Mouse (Mus musculus) spleen, adult 2 months (tissue): ENCODE data around the gene Tmem82. TPM values are rescaled to one million over a fixed set of nuclear protein-coding genes. Genes with fewer than 3 reads are reported as not detected.

Experiments used
- DNase-seq, 2 experiments: peaks; one replicate each; pipeline versions ENCODE4 v3.0.0 to v3.0.0-alpha.2; 2012 to 2021; ENCODE audit warnings: low spot score in 2 of 2, low read depth in 1 of 2
- H3K27ac ChIP-seq: fragments of 200-500 bp; 2 replicates; pipeline ENCODE4 v1.5.1; 2012; ENCODE audit warnings: low read length, inconsistent platforms; ENCODE audit not compliant: insufficient read depth
- H3K27me3 ChIP-seq: fragments of 200-500 bp; 2 replicates; pipeline ENCODE4 v1.6.1; 2012; ENCODE audit warnings: mild to moderate bottlenecking, moderate library complexity, low read length, inconsistent platforms; ENCODE audit not compliant: control insufficient read depth, insufficient read depth
- H3K36me3 ChIP-seq: fragments of 200-500 bp; 2 replicates; pipeline ENCODE4 v1.6.1; 2012; ENCODE audit warnings: mild to moderate bottlenecking, low read length, inconsistent platforms; ENCODE audit not compliant: control insufficient read depth, insufficient read depth
- H3K4me1 ChIP-seq: fragments of 200-500 bp; 2 replicates; pipeline ENCODE4 v1.6.1; 2011; ENCODE audit warnings: inconsistent platforms; ENCODE audit not compliant: control insufficient read depth, insufficient read depth, insufficient read length
- H3K4me3 ChIP-seq: fragments of 200-500 bp; 2 replicates; pipeline ENCODE4 v1.5.1; 2011; ENCODE audit warnings: mild to moderate bottlenecking, inconsistent platforms; ENCODE audit not compliant: insufficient read depth, insufficient read length; ENCODE audit errors: extremely low read depth
- CTCF ChIP-seq: fragments of 200-500 bp; IDR thresholded peaks from 2 replicates; pipeline ENCODE4 v1.5.1; 2011; ENCODE audit warnings: mild to moderate bottlenecking, inconsistent platforms; ENCODE audit not compliant: insufficient read depth, insufficient read length, insufficient replicate concordance; ENCODE audit errors: extremely low read depth
- POLR2A ChIP-seq: fragments of 200-500 bp; IDR thresholded peaks from 2 replicates; pipeline ENCODE4 v1.6.1; 2011; ENCODE audit warnings: low read depth, low read length, inconsistent platforms
- WGBS: fragments of 180-500 bp; shearing (Covaris S2); methylation state at CpG from one replicate; pipeline ENCODE4 v1.1.7; 2018; 5-methylcytosine and 5-hydroxymethylcytosine counted together
- polyA plus RNA-seq: library from polyadenylated mRNA; depleted of rRNA; stranded (reverse); fragments of >200 nt; gene quantifications from 2 replicates; pipeline ENCODE4 v1.2.3, GENCODE M21; 2012

Tmem82 gene
- polyA plus RNA-seq, 1 experiment = 0.56 TPM

DNA sequence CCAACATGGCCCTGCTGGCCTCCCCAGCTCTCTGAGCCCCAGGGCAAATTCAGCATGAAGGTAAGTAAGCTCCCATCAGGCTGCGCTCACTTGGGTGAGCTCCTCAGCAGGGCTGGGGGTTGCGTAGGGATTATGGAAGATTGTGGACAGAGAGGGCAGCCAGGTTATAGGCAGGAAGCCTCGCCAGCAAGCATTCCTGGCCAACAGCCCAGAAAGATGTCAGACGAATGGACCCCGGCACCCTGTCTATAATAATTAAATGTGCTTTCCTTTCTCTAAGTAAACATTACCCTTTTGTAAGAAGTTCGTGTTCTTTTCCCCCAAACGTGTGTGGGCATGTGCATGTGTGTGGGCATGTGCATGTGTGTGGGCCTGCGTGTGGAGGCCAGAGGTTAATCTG lies 13.9 kb downstream of the Tmem82 start:
- H3K4me3 ChIP-seq = no peak overlapping the region
- no peak for DNase-seq
- no peaks in the 10 kb centered on the region; the same call in 1 of the 2 replicates for H3K4me1 ChIP-seq
- no peak overlapping the region for H3K27ac ChIP-seq
- TF ChIP-seq POLR2A (no peak), CTCF (no peak)
- no peaks in the 10 kb centered on the region for H3K36me3 ChIP-seq
- WGBS = 84% methylated on average over 8 of the region's 8 CpGs
- H3K27me3 ChIP-seq = peaks cover 4% of the 10 kb centered on the region

DNA sequence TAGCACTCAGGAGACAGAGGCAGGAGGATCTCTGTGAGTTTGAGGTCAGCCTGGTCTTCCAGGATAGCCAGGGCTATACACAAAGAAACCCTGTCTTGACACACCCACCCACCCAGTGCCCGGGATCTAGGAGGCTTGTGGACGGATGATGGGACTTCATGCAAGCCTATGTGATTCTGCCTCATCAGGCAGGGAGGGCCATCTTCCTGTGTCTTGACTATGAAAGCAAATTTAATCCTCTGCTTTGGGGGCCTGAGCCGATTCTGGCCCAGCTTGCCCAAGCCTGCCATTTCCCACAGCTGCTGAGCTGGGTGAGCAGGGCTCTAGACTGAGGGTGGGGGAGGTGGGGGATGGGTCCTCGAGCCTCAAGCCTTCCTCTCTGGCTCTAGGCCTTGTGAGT lies 14.5 kb downstream of the Tmem82 start:
- Histone ChIP-seq H3K36me3 (no peaks in the 10 kb centered on the region), H3K27ac (no peak overlapping the region), H3K27me3 (peaks cover 10% of the 10 kb centered on the region), H3K4me3 (no peak overlapping the region), H3K4me1 (no peaks in the 10 kb centered on the region; the same call in 1 of the 2 replicates)
- 85% methylated on average over 4 of the region's 4 CpGs for WGBS
- TF ChIP-seq CTCF = no peak
- TF ChIP-seq POLR2A = no peak
- DNase-seq = no peak

DNA sequence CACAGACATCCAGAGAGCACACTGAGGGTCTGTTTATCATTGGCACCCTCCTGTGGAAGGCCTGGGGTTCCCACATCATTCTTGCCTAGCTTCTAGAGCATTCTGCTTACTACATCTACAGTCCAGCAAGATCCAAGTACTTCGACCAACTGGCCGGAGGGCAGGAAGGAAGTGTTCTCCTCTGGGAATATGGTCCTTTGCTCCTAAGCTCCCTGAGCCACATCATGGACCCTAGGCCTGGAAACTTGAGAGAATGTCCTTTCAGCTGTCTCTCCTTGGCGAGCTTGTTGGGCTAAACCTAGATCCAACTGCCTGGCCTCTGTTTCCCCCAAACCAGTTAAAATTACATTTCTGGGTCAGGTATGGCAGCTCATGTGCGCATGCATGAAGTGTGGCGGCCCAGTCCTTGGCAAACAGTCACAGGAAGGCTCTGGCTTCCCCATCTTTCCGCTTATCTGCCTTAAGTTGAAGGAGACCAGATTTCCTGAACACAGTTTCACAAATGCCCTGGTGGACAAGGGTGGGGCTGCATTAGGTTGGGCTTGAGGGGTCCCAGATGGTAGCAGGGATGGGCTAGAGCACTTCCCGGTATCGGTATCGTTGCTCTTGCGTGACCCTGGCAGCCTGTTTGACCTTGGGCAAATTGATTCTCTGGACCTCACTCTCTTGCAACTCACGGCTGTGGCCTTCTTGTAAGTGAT lies 15.8 kb downstream of the Tmem82 start:
- H3K4me1 ChIP-seq = no peaks in the 10 kb centered on the region; the same call in 1 of the 2 replicates
- peaks cover 18% of the 10 kb centered on the region for H3K27me3 ChIP-seq
- TF ChIP-seq CTCF (no peak), POLR2A (no peak)
- 74% methylated on average over 11 of the region's 11 CpGs for WGBS
- DNase-seq = no peak
- no peak overlapping the region for H3K4me3 ChIP-seq
- no peak overlapping the region for H3K27ac ChIP-seq
- no peaks in the 10 kb centered on the region for H3K36me3 ChIP-seq

DNA sequence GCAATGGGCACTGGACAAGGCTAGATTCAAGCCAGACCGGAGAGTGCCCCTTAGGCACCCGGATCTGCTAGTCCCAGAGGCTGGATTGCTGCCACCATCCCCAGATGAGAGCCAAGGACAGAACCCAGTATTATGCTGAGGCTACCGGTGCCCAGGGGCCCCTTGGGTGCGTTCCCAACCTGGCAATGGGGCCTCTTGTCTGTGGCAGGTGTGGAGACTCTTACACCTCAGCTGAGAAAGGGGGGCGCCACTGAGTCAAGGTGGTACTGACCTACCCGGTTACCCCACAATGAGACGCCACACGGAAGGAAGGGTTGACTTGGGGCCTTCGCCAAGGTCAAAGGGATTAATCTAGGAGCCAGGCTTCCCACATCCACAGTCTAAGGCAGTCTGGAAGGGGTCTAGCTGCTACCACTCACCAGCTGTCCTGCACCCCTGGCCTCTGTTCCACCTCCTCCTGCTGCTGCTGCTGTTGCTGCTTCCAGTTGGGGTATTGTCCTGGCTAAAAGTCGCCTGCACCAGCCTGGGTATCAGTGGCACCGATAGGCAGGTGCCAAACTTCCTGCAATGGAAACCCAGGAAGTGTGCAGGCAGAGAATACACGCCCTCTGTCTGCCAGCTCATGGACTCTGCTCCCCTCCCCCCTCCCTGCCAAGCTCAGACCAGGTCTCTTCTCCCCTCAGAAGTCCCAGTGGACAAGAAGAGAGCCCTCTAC lies 17.1 kb downstream of the Tmem82 start:
- Histone ChIP-seq H3K4me1 (no peaks in the 10 kb centered on the region; the same call in 1 of the 2 replicates), H3K27ac (no peak overlapping the region), H3K4me3 (no peak overlapping the region), H3K27me3 (peaks cover 18% of the 10 kb centered on the region), H3K36me3 (no peaks in the 10 kb centered on the region)
- no peak for TF ChIP-seq POLR2A
- no peak for DNase-seq
- 73% methylated on average over 12 of the region's 12 CpGs for WGBS

DNA sequence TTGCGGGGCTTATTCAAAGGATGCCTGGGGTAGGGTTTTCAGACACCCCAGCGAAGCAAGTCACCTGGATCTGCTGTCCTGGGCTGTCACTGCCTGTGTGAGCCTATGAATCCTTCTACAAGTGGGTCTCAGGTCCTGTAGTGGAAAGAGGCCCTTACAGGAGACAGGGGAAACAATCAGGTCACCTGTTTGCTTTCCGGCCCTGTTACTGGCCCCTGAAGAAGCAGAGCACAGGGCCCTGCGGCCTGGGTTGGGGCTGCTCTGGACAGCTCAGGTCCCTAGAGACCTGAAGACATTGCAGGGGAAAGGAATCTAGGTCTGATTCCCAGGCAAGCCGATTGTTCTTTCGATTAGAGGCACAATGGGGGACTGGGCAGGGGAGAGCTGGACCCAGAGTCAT lies 18.1 kb downstream of the Tmem82 start:
- Histone ChIP-seq H3K27ac (no peak overlapping the region), H3K27me3 (peaks cover 18% of the 10 kb centered on the region), H3K4me1 (no peaks in the 10 kb centered on the region; the same call in 1 of the 2 replicates), H3K36me3 (no peaks in the 10 kb centered on the region), H3K4me3 (no peak overlapping the region)
- TF ChIP-seq POLR2A (no peak), CTCF (no peak)
- no peak for DNase-seq
- 83% methylated on average over 6 of the region's 6 CpGs for WGBS

DNA sequence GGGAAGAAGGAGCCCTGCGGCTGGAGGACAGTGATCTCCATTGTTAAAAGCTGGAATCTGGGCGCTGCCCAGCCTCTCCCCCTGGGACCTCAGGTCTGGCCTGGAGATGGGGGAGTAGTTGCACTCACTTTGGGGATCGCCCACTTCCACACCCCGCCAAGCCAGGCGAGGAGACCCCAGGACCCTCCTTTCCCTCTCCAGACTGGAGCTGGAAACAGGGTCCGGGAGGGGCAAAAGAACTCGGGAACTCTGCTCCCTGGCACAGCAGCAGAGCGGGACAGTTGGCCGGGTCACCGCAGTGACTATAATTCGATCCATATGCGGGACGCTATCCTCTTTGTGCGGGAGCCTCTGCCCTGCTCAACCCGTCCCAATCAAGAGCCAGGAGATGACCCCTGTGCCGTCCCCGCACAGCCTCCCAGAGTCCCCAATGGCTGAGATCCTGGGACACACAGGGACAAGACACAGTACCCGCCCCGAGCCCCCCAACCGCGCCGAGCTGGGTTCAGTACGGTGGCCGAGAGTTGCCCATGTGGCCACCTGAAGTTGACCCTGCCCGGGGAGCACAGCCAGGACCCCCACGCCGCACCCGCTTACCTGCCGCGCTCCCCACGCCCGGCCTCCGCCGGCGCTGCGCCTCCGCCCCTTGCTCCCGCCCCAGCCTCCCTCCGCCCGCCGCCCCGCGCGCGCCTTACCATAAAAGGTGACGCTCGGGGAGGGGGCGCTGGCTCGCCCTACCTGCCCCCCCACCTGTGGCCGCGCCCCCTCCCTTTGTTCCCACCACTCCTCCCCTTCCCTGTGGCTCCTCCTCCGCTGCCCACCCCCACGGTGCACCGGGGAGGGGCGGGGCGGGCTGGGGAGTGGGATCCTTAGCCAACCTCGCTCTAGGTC lies 18.9 kb downstream of the Tmem82 start:
- H3K36me3 ChIP-seq = no peaks in the 10 kb centered on the region
- no peaks in the 10 kb centered on the region; the same call in 1 of the 2 replicates for H3K4me1 ChIP-seq
- WGBS = 4% methylated on average over 48 of the region's 57 CpGs
- H3K27ac ChIP-seq = peak overlapping the region; percentile 32; the same call in 1 of the 2 replicates
- TF ChIP-seq POLR2A = no peak
- no peak for TF ChIP-seq CTCF
- H3K27me3 ChIP-seq = peaks cover 18% of the 10 kb centered on the region
- DNase-seq = no peak
- H3K4me3 ChIP-seq = peak overlapping the region; percentile 24; the same call in 1 of the 2 replicates
